Mouse (Mus musculus): ENCODE data around the gene Med20. TPM values are rescaled to one million over a fixed set of nuclear protein-coding genes. Genes with fewer than 3 reads are reported as not detected.

Gene Med20
- polyA plus RNA-seq, 1 experiment, result 25.8 TPM

- TF ChIP-seq CEBPB (IDR thresholded peaks at IDR 0.05; ENCODE audit: low read depth) (no peak), MYOG (IDR thresholded peaks at IDR 0.05; ENCODE audit: control insufficient read depth, extremely low read depth, insufficient read length) (no peak), CTCF (IDR thresholded peaks at IDR 0.05; ENCODE audit: control insufficient read depth, insufficient read depth, insufficient read length) (no peak), MYOD1 (IDR thresholded peaks at IDR 0.05; ENCODE audit: control insufficient read depth, insufficient read length, low read depth) (no peak), USF1 (IDR thresholded peaks at IDR 0.05; ENCODE audit: low read depth) (no peak), FOSL1 (IDR thresholded peaks at IDR 0.05; ENCODE audit: insufficient read depth, low read length, poor library complexity, severe bottlenecking) (no peak), MAX (IDR thresholded peaks at IDR 0.05) (no peak)
- Histone ChIP-seq H3K79me3 (ENCODE audit: low read depth) (no peaks in the 10 kb centered on the region), H3K4me3 (ENCODE audit: insufficient read depth, poor library complexity, severe bottlenecking) (no peak overlapping the region), H3K36me3 (ENCODE audit: control insufficient read depth, insufficient read depth) (no peaks in the 10 kb centered on the region), H3K27me3 (ENCODE audit: control insufficient read depth, insufficient read depth, insufficient read length) (peaks cover 9% of the 10 kb centered on the region), H3K79me2 (ENCODE audit: control insufficient read depth, insufficient read depth) (no peaks in the 10 kb centered on the region), H3ac (ENCODE audit: control insufficient read depth, insufficient read length, low read depth) (no peak overlapping the region)
Measured at GRCm38 (mm10) chr17:47568389-47568788, 43.0 kb upstream of the Med20 start.

- TF ChIP-seq CTCF (IDR thresholded peaks at IDR 0.05; ENCODE audit: control insufficient read depth, insufficient read depth, insufficient read length) (no peak), MYOG (IDR thresholded peaks at IDR 0.05; ENCODE audit: control insufficient read depth, extremely low read depth, insufficient read length) (no peak), USF1 (IDR thresholded peaks at IDR 0.05; ENCODE audit: low read depth) (no peak), MYOD1 (IDR thresholded peaks at IDR 0.05; ENCODE audit: control insufficient read depth, insufficient read length, low read depth) (no peak), FOSL1 (IDR thresholded peaks at IDR 0.05; ENCODE audit: insufficient read depth, low read length, poor library complexity, severe bottlenecking) (no peak), MAX (IDR thresholded peaks at IDR 0.05) (no peak), CEBPB (IDR thresholded peaks at IDR 0.05; ENCODE audit: low read depth) (no peak)
- H3K27me3 ChIP-seq (ENCODE audit: control insufficient read depth, insufficient read depth, insufficient read length), result peaks cover 10% of the 10 kb centered on the region
- no peak overlapping the region for H3ac ChIP-seq (ENCODE audit: control insufficient read depth, insufficient read length, low read depth)
- H3K4me3 ChIP-seq (ENCODE audit: insufficient read depth, poor library complexity, severe bottlenecking), result no peak overlapping the region
- H3K79me2 ChIP-seq (ENCODE audit: control insufficient read depth, insufficient read depth), result no peaks in the 10 kb centered on the region
- no peaks in the 10 kb centered on the region for H3K79me3 ChIP-seq (ENCODE audit: low read depth)
- H3K36me3 ChIP-seq (ENCODE audit: control insufficient read depth, insufficient read depth), result no peaks in the 10 kb centered on the region
Measured at GRCm38 (mm10) chr17:47568951-47569527, 42.3 kb upstream of the Med20 start.

GRCm38 (mm10) chr17:47571621-47572020 is 39.8 kb upstream of the Med20 start:
- no peaks in the 10 kb centered on the region for H3K79me2 ChIP-seq (ENCODE audit: control insufficient read depth, insufficient read depth)
- no peak overlapping the region for H3K4me3 ChIP-seq (ENCODE audit: insufficient read depth, poor library complexity, severe bottlenecking)
- H3ac ChIP-seq (ENCODE audit: control insufficient read depth, insufficient read length, low read depth), result no peak overlapping the region
- no peaks in the 10 kb centered on the region for H3K79me3 ChIP-seq (ENCODE audit: low read depth)
- H3K36me3 ChIP-seq (ENCODE audit: control insufficient read depth, insufficient read depth), result no peaks in the 10 kb centered on the region
- TF ChIP-seq CTCF (IDR thresholded peaks at IDR 0.05; ENCODE audit: control insufficient read depth, insufficient read depth, insufficient read length), result no peak
- TF ChIP-seq USF1 (IDR thresholded peaks at IDR 0.05; ENCODE audit: low read depth), result no peak
- TF ChIP-seq MAX (IDR thresholded peaks at IDR 0.05), result no peak
- no peak for TF ChIP-seq CEBPB (IDR thresholded peaks at IDR 0.05; ENCODE audit: low read depth)
- no peak for TF ChIP-seq MYOD1 (IDR thresholded peaks at IDR 0.05; ENCODE audit: control insufficient read depth, insufficient read length, low read depth)
- no peak for TF ChIP-seq FOSL1 (IDR thresholded peaks at IDR 0.05; ENCODE audit: insufficient read depth, low read length, poor library complexity, severe bottlenecking)
- TF ChIP-seq MYOG (IDR thresholded peaks at IDR 0.05; ENCODE audit: control insufficient read depth, extremely low read depth, insufficient read length), result no peak
- H3K27me3 ChIP-seq (ENCODE audit: control insufficient read depth, insufficient read depth, insufficient read length), result peaks cover 10% of the 10 kb centered on the region

DNA sequence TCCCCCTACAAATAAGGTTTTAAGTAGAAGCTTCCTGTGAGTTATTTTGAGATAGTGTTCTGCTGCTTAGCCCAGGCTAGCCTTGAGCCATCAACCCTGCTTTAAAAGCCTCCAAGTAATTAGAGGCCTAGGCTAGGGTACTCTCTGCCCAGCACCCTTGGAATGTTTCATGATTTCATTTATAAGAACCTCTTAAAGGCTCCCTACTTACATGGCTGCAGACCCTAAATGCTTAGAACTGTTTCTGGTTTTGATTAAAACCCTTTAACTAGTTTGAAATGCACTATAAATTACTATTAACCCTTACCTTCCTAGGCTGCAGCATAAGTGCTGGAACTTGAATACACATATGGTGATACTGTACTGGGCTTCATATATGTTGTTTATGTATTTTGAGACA is 38.9 kb upstream of the Med20 start:
- no peaks in the 10 kb centered on the region for H3K79me3 ChIP-seq (ENCODE audit: low read depth)
- no peak overlapping the region for H3ac ChIP-seq (ENCODE audit: control insufficient read depth, insufficient read length, low read depth)
- no peaks in the 10 kb centered on the region for H3K79me2 ChIP-seq (ENCODE audit: control insufficient read depth, insufficient read depth)
- TF ChIP-seq MAX (IDR thresholded peaks at IDR 0.05), result no peak
- no peak for TF ChIP-seq MYOG (IDR thresholded peaks at IDR 0.05; ENCODE audit: control insufficient read depth, extremely low read depth, insufficient read length)
- TF ChIP-seq MYOD1 (IDR thresholded peaks at IDR 0.05; ENCODE audit: control insufficient read depth, insufficient read length, low read depth), result no peak
- no peak for TF ChIP-seq USF1 (IDR thresholded peaks at IDR 0.05; ENCODE audit: low read depth)
- no peak for TF ChIP-seq FOSL1 (IDR thresholded peaks at IDR 0.05; ENCODE audit: insufficient read depth, low read length, poor library complexity, severe bottlenecking)
- TF ChIP-seq CTCF (IDR thresholded peaks at IDR 0.05; ENCODE audit: control insufficient read depth, insufficient read depth, insufficient read length), result no peak
- no peak for TF ChIP-seq CEBPB (IDR thresholded peaks at IDR 0.05; ENCODE audit: low read depth)
- H3K27me3 ChIP-seq (ENCODE audit: control insufficient read depth, insufficient read depth, insufficient read length), result peaks cover 10% of the 10 kb centered on the region
- no peaks in the 10 kb centered on the region for H3K36me3 ChIP-seq (ENCODE audit: control insufficient read depth, insufficient read depth)
- H3K4me3 ChIP-seq (ENCODE audit: insufficient read depth, poor library complexity, severe bottlenecking), result no peak overlapping the region

- no peak overlapping the region for H3ac ChIP-seq (ENCODE audit: control insufficient read depth, insufficient read length, low read depth)
- no peaks in the 10 kb centered on the region for H3K79me3 ChIP-seq (ENCODE audit: low read depth)
- TF ChIP-seq MYOG (IDR thresholded peaks at IDR 0.05; ENCODE audit: control insufficient read depth, extremely low read depth, insufficient read length) (no peak), CTCF (IDR thresholded peaks at IDR 0.05; ENCODE audit: control insufficient read depth, insufficient read depth, insufficient read length) (no peak), CEBPB (IDR thresholded peaks at IDR 0.05; ENCODE audit: low read depth) (no peak), MAX (IDR thresholded peaks at IDR 0.05) (no peak), FOSL1 (IDR thresholded peaks at IDR 0.05; ENCODE audit: insufficient read depth, low read length, poor library complexity, severe bottlenecking) (no peak), MYOD1 (IDR thresholded peaks at IDR 0.05; ENCODE audit: control insufficient read depth, insufficient read length, low read depth) (no peak), USF1 (IDR thresholded peaks at IDR 0.05; ENCODE audit: low read depth) (no peak)
Measured at GRCm38 (mm10) chr17:47574028-47574427, 37.4 kb upstream of the Med20 start.

More at GRCm38 (mm10) chr17:47574028-47574427, 37.4 kb upstream of the Med20 start:
- Histone ChIP-seq H3K4me3 (ENCODE audit: insufficient read depth, poor library complexity, severe bottlenecking) (no peak overlapping the region), H3K79me2 (ENCODE audit: control insufficient read depth, insufficient read depth) (no peaks in the 10 kb centered on the region), H3K36me3 (ENCODE audit: control insufficient read depth, insufficient read depth) (no peaks in the 10 kb centered on the region), H3K27me3 (ENCODE audit: control insufficient read depth, insufficient read depth, insufficient read length) (peaks cover 13% of the 10 kb centered on the region)
